Mouse (Mus musculus) thymus, postnatal 0 days (tissue): ENCODE data around the gene Bloc1s2. TPM values are rescaled to one million over a fixed set of nuclear protein-coding genes. Genes with fewer than 3 reads are reported as not detected.

Experiments
- DNase-seq: peaks from one replicate; pipeline ENCODE4 v3.0.0-alpha.2; 2015; ENCODE audit warnings: low spot score
- polyA plus RNA-seq: library from polyadenylated mRNA; unstranded; fragments of >200 nt; fragmentation: Nextera tagmentation; extraction: Ambion mirVana; gene quantifications from 2 replicates; pipeline ENCODE4 v1.2.1, GENCODE M21; 2015

The Bloc1s2 gene
- 121 and 128 TPM in 2 replicates for polyA plus RNA-seq

DNA sequence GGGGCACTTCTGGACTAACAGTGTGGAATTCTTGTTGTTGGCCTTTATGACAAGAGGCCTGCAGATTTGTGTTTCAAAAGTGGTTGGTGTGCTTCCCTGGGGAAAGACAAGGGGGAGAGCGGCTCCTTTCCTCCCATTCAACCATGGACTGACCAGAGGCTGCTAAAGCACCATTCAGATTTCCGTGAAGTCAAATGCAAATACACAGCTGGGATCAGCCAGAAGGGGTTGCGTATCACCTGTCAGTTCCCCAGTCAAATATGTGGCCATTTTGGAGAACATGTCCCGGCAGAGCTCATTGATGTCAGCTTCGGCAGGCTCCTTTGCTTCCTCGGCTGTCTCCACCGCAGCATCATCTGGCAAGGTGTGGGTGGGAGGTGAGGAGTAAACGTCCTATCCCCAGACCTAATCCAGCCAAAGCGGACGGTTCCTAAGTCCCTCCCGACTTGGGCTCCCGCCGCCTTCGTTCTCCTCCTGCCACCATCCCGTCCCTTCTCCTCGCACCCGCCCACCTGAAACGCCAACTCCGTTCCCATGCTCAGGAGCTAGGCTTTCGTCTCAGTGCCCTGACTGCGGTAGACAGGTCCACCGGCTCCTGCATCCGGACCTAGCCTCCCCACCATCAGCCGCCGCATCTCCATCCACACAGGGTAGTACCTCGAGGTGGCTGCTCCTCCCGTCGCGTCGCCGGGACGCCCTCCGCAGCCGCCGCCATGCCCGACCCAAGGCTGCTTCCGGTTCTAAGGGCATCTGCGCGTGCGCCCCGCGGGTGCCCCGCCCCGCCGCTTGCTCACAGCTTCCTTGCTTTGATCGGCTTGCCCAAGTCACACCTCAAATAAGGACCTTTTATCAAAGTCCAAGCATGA is at the start of gene Bloc1s2:
Bloc1s2 (minus strand) TSS at position 745 of the 866 bp plus-strand sequence.
- DNase-seq: peak; percentile 88

- DNase-seq: peak; percentile 64
Measured at GRCm38 (mm10) chr19:44195138-44195537, 48.9 kb upstream of the Bloc1s2 start.

DNA sequence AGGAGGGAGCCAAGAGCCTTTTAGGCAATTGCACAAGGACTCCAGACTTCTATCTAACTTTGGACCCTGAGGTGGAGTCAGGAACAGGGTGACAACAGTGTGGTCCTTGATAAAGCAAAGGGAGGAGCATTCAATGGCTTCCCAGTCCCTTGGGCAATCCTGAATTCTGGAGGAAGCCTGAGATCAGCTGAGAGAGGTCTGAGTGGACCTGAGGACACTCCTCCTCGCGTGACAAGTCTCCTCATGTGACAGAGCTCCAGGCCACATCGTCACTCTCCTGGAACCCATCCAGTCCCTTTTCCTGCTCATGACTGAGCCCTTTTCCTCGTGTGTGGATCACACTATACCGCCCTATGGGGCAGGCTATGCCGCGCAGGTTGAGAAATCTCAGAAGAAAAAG is 47.7 kb upstream of the Bloc1s2 start:
- no peak for DNase-seq

GRCm38 (mm10) chr19:44192342-44192741 is 46.1 kb upstream of the Bloc1s2 start, which contains the start of gene Pkd2l1:
Gene Pkd2l1, minus strand, starts transcription at chr19:44192442.
- DNase-seq: no peak

- DNase-seq: no peak
Measured at GRCm38 (mm10) chr19:44189056-44189455, 42.8 kb upstream of the Bloc1s2 start.

GRCm38 (mm10) chr19:44183968-44184367 is 37.7 kb upstream of the Bloc1s2 start:
- no peak for DNase-seq

GRCm38 (mm10) chr19:44180502-44180901 is 34.3 kb upstream of the Bloc1s2 start:
- no peak for DNase-seq

DNA sequence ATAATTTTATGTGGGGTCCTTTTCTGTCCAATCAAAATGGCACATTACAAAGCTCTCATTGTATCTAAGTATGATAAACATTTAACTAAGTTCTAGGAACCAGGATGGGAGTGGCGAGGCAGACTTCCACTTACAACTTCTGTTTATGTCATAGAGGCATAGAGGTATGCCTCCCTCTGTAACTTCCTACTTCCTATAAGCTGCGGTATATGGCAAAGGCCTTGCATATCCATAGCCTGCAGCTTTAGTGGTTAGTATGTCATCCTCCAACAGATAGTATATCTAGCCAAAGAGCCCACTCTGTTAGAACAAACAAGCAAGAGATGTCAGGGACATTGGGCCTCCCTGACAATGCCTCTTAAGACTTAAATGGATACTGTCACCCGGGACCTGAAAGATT is 30.5 kb upstream of the Bloc1s2 start:
- DNase-seq: no peak

GRCm38 (mm10) chr19:44174835-44175234 is 28.6 kb upstream of the Bloc1s2 start:
- DNase-seq: no peak

GRCm38 (mm10) chr19:44161515-44161914 is 15.3 kb upstream of the Bloc1s2 start:
- DNase-seq: peak; percentile 27

DNA sequence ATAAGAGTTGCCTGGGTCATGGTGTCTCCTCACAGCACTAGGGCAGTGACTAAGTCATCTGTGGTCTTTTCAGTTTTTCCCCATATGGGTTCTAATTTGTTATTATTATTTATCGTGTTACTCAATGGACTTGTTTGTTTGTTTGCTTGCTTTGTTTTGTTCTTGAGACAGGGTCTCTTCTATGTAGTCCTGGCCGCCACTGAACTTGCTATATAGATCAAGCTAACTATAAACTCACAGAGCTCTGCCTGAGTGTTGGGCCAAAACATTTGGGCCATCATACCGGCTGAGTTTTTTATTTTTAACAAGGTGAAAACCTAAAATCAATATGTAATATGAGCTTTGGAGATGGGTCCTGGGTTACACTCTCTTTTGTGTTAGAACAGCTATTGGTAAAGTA is 13.1 kb upstream of the Bloc1s2 start:
- DNase-seq: no peak

- DNase-seq: no peak
Measured at GRCm38 (mm10) chr19:44157005-44157404, 10.8 kb upstream of the Bloc1s2 start.

DNA sequence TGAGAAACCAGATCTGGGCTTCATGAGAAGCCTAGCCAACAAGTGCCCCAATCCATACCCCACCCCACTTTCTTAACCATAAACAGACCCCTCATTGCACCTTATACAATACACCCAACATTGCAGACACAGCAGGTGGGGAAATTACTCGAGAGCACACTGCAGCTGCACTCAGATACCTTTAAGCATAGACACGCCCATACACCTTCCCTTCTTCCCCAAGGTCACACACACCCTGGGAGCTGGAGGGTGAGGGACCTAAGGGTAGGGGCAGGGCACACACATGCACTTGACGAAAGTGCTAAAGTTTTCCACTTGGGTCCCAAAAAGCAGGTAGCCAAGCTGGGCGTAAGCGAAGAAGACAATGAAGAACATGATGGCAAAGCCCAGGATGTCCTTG is 7.5 kb upstream of the Bloc1s2 start:
- DNase-seq: no peak

GRCm38 (mm10) chr19:44148991-44149390 is 2.7 kb upstream of the Bloc1s2 start:
- DNase-seq: no peak

DNA sequence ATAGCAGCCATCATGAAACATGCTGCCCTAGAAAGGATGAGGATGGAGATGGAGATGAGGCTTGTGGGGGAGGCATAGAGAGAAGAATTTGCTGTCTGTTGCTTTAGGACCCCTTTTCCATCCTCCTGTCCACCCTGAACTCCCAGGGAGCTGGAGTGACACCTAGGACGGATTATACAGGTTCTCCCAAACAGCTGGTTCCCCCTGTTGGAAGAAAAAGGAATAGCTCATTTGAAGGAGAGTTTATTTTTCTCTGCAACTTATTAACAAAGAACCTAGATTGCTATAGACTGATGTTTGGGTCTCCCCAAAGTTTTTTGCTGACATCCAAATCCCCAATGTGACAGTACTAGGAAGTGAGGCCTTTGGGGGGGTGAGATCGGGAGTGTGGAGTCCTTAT is 2.1 kb upstream of the Bloc1s2 start:
- peak; percentile 4 for DNase-seq

- DNase-seq: no peak
Measured at GRCm38 (mm10) chr19:44146951-44147350, 705 bp upstream of the Bloc1s2 start.

- DNase-seq: no peak
Measured at GRCm38 (mm10) chr19:44146568-44146879, 278 bp upstream of the Bloc1s2 start.

DNA sequence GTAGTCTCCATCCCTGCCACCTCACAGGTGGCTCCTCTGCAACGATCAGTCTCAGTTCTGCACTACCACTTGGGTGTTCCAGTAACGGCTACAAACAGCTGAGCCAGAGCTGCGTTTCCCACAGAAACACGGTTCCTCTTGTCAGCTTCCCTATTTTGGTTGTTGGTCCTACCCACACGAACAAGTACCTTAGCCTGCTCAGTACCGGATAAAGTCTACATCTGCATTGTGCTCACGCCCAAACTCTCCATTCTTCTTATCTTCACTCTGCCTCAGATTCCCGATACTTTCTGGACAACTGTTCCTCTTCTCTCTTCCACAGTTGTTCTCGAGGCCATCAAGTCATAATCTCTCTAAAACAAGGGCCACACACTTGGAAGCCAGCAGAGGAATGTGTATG is 1.9 kb downstream of the Bloc1s2 start:
- no peak for DNase-seq

- DNase-seq: no peak
Measured at GRCm38 (mm10) chr19:44135960-44136485, 10.2 kb downstream of the Bloc1s2 start.

GRCm38 (mm10) chr19:44135072-44135959 is 10.9 kb downstream of the Bloc1s2 start, which contains the start of gene Cwf19l1:
Gene Cwf19l1, minus strand, starts transcription at chr19:44135876.
- DNase-seq: peak; percentile 90

DNA sequence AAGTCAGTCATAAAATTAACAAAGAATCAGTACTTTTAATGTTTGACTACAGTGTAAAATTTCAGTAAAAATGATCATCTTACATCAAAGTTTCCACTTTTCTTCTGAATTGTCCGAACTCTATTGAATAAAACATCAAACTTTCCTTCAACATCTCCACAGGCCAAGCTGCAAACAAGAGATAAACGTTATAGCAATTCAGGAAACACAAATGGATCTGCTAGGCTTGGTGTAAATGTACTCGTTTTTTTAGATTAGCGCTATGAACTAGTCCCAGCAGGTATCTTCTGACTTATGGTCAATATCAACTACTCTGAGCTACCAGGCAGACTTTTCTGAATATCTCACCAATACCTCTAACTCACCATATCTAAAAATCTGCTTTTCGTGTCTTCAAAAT is 13.3 kb downstream of the Bloc1s2 start:
- no peak for DNase-seq

GRCm38 (mm10) chr19:44128560-44128959 is 17.7 kb downstream of the Bloc1s2 start:
- DNase-seq: no peak
